Mouse (Mus musculus) G1E (cell line): Measurements from ENCODE around the gene Snrnp70. TPM values are rescaled to one million over a fixed set of nuclear protein-coding genes. Genes with fewer than 3 reads are reported as not detected.
"Not testable (repeated sequence)": the region's sequence is repeated elsewhere in the genome, so short reads cannot be mapped to it uniquely, and the experiment has no call there.

Experiments
- ATAC-seq: 2 replicates; pipeline ENCODE4 v1.8.0; 2016; ENCODE audit warnings: mild to moderate bottlenecking; ENCODE audit not compliant: insufficient number of reproducible peaks, poor library complexity, low FRiP score, severe bottlenecking; ENCODE audit errors: extremely low read depth
- DNase-seq: peaks from one replicate; pipeline ENCODE4 v3.0.0; 2012; ENCODE audit warnings: low spot score
- H3K27me3 ChIP-seq: 2 replicates; pipeline ENCODE4 v1.6.1; 2012; ENCODE audit warnings: mild to moderate bottlenecking, low read length, inconsistent platforms; ENCODE audit not compliant: insufficient read depth
- H3K36me3 ChIP-seq: replicated peaks from 2 replicates; pipeline ENCODE3; 2012; ENCODE audit warnings: mild to moderate bottlenecking, inconsistent platforms
- H3K4me1 ChIP-seq: 2 replicates; pipeline ENCODE4 v1.6.1; 2012; ENCODE audit warnings: low read depth, low read length, inconsistent platforms, mixed read lengths; ENCODE audit not compliant: insufficient read depth
- H3K4me3 ChIP-seq: 2 replicates; pipeline ENCODE4 v1.5.1; 2012; ENCODE audit warnings: low read depth, mild to moderate bottlenecking, inconsistent platforms, low read length, moderate library complexity, mixed read lengths
- H3K9me3 ChIP-seq: replicated peaks from 2 replicates; pipeline ENCODE4 v1.6.1; 2012; ENCODE audit warnings: inconsistent platforms
- CTCF ChIP-seq: IDR thresholded peaks from 2 replicates; pipeline ENCODE4 v1.5.1; 2012; ENCODE audit warnings: low read depth, low read length, inconsistent platforms, mixed read lengths
- GATA1 ChIP-seq: IDR thresholded peaks from 2 replicates; pipeline ENCODE4 v1.6.1; 2012; ENCODE audit warnings: borderline replicate concordance, low read length, inconsistent platforms, mixed read lengths
- GATA2 ChIP-seq: IDR thresholded peaks from 2 replicates; pipeline ENCODE4 v1.6.1; 2012; ENCODE audit warnings: low read depth, low read length, inconsistent platforms, borderline replicate concordance
- POLR2AphosphoS5 ChIP-seq: IDR thresholded peaks from 2 replicates; pipeline ENCODE4 v1.6.1; 2012; ENCODE audit warnings: low read depth, low read length, inconsistent platforms; ENCODE audit not compliant: insufficient replicate concordance
- TAL1 ChIP-seq: conservative IDR thresholded peaks from 2 replicates; pipeline ENCODE4 v1.6.1; 2012; ENCODE audit warnings: low read depth, low read length, inconsistent platforms, mixed read lengths
- polyA plus RNA-seq: library from polyadenylated mRNA; stranded (reverse); fragments of >175 nt; gene quantifications from 2 replicates; pipeline ENCODE4 v1.2.3, GENCODE M21; 2012
- total RNA-seq, 2 experiments: library from RNA; stranded (forward) in 1 of 2; stranded (reverse) in 1 of 2; fragments of 200-1000 nt in 1 of 2; fragments of >200 nt in 1 of 2; fragmentation: Nextera tagmentation in 1 of 2; gene quantifications; 2 replicates each; pipeline ENCODE4 v1.2.3; 2014 to 2017

Snrnp70 gene
- total and polyA plus RNA-seq, 3 experiments = 174 to 1,054 (median 333) TPM

GRCm38 (mm10) chr7:45405091-45406075 is 9.8 kb upstream of the Snrnp70 start, which contains the start of gene Kcna7:
Gene Kcna7 (plus strand): TSS chr7:45405653.
- DNase-seq (peak; percentile 79), ATAC-seq (no peak; the same call in 1 of the 2 replicates)
- H3K9me3 ChIP-seq = peaks cover 15% of the 10 kb centered on the region
- TF ChIP-seq TAL1 (no peak), CTCF (peak; percentile 91)
- no peaks in the 10 kb centered on the region for H3K36me3 ChIP-seq
- H3K4me3 ChIP-seq = peak within 1 kb of the TSS; percentile 19; the same call in 1 of the 2 replicates
- peaks cover 13% of the 10 kb centered on the region for H3K4me1 ChIP-seq
- H3K27me3 ChIP-seq = peaks cover 63% of the 10 kb centered on the region

GRCm38 (mm10) chr7:45403532-45404261 is 8.2 kb upstream of the Snrnp70 start:
- Histone ChIP-seq H3K36me3 (no peaks in the 10 kb centered on the region), H3K9me3 (peaks cover 15% of the 10 kb centered on the region), H3K4me1 (peaks cover 13% of the 10 kb centered on the region), H3K4me3 (no peak overlapping the region), H3K27me3 (peaks cover 46% of the 10 kb centered on the region)
- ATAC-seq (no peak), DNase-seq (no peak)
- TF ChIP-seq CTCF = peak; percentile 46; the same call in 1 of the 2 replicates
- TF ChIP-seq TAL1 = no peak

- Histone ChIP-seq H3K4me3 (no peak overlapping the region), H3K9me3 (peaks cover 9% of the 10 kb centered on the region), H3K27me3 (peaks cover 28% of the 10 kb centered on the region), H3K4me1 (peaks cover 23% of the 10 kb centered on the region), H3K36me3 (no peaks in the 10 kb centered on the region)
- ATAC-seq = no peak
- TF ChIP-seq POLR2AphosphoS5 (no peak), GATA2 (no peak), GATA1 (no peak), CTCF (no peak)
- no peak for DNase-seq
These were observed 6.1 kb upstream of the Snrnp70 start for GRCm38 (mm10) chr7:45401521-45402085.

- H3K27me3 ChIP-seq = peaks cover 7% of the 10 kb centered on the region
- ATAC-seq = no peak
- no peak for DNase-seq
- TF ChIP-seq POLR2AphosphoS5 (no peak), CTCF (no peak), GATA1 (no peak), GATA2 (no peak), TAL1 (no peak)
- peaks cover 29% of the 10 kb centered on the region for H3K36me3 ChIP-seq
- H3K9me3 ChIP-seq = no peaks in the 10 kb centered on the region
- H3K4me3 ChIP-seq = no peak overlapping the region
- H3K4me1 ChIP-seq = peaks cover 37% of the 10 kb centered on the region
These were observed 1.2 kb upstream of the Snrnp70 start for GRCm38 (mm10) chr7:45396787-45397186.

- ATAC-seq = not testable (repeated sequence)
- H3K4me1 ChIP-seq = peaks cover 41% of the 10 kb centered on the region
These were observed 814 bp upstream of the Snrnp70 start for GRCm38 (mm10) chr7:45396337-45396775.

GRCm38 (mm10) chr7:45395129-45395541 is 407 bp downstream of the Snrnp70 start:
- H3K4me3 ChIP-seq = peak overlapping the region; percentile 83
- no peak for TF ChIP-seq GATA1
- no peak for TF ChIP-seq POLR2AphosphoS5
- no peak for TF ChIP-seq TAL1
- no peak for TF ChIP-seq GATA2
- TF ChIP-seq CTCF = no peak

More at GRCm38 (mm10) chr7:45396337-45396775, 814 bp upstream of the Snrnp70 start:
- Histone ChIP-seq H3K4me3 (peak overlapping the region; percentile 83; the same call in 1 of the 2 replicates), H3K36me3 (peaks cover 33% of the 10 kb centered on the region)
- not testable (repeated sequence) for H3K9me3 ChIP-seq, DNase-seq, H3K27me3 ChIP-seq

More at GRCm38 (mm10) chr7:45395129-45395541, 407 bp downstream of the Snrnp70 start:
- peak; percentile 45 for DNase-seq
- Histone ChIP-seq H3K36me3 (peaks cover 43% of the 10 kb centered on the region), H3K4me1 (peaks cover 44% of the 10 kb centered on the region), H3K9me3 (no peaks in the 10 kb centered on the region), H3K27me3 (no peaks in the 10 kb centered on the region)
- 0 out of 2 replicates have a peak, but pooled peaks have one; percentile 5 for ATAC-seq
